8 mouse cellular contexts compared by ENCODE assay signal in genomic region chr10:76257719-76258390, GRCm38 (mm10). TPM values are rescaled to one million over a fixed set of nuclear protein-coding genes. Genes with fewer than 3 reads are reported as not detected.
DNase-seq lines count a peak whose midpoint lies in the region; ATAC-seq and TF ChIP-seq lines count a peak whose summit lies in the region.

No protein-coding gene starts in this region.

- peak overlapping the region; percentile 79 for H3K4me2 ChIP-seq in myocyte (ENCODE audit: low read depth)

- H3ac ChIP-seq in myocyte (ENCODE audit: control insufficient read depth, insufficient read length), result no peak overlapping the region

- H3K4me3 ChIP-seq in myocyte, result no peak overlapping the region

- ATAC-seq in CD4-positive, CD25-positive, alpha-beta regulatory T cell, adult 4 months, result no peak

- no peaks in the 10 kb centered on the region for H3K79me2 ChIP-seq in myocyte (ENCODE audit: control insufficient read depth, insufficient read depth)

- TF ChIP-seq POLR2A in myocyte (IDR thresholded peaks at IDR 0.05; ENCODE audit: insufficient read length, low read depth), result peak; percentile 32

- peak; percentile 34 for DNase-seq in ovary, postnatal 36 days (ENCODE audit: low spot score)
- no peak for DNase-seq in ovary, adult 18-20 months (ENCODE audit: low spot score)
- peak; percentile 51 for DNase-seq in gastrocnemius, postnatal 10 days
- peak; percentile 61 for DNase-seq in kidney, adult 9 months
- DNase-seq in frontal cortex, postnatal 36 days (ENCODE audit: low spot score in 2 of 2), result no peak
- no peak for DNase-seq in thymus, postnatal 4 days

- H3K36me3 ChIP-seq in myocyte (ENCODE audit: control insufficient read depth, insufficient read depth), result no peaks in the 10 kb centered on the region

- no peaks in the 10 kb centered on the region for H3K27me3 ChIP-seq in myocyte (ENCODE audit: control insufficient read depth, insufficient read depth, insufficient read length)

TF ChIP-seq in myocyte, 11 proteins besides CTCF, POLR2A, EP300 and RAD21:
- TF ChIP-seq E2F4 (IDR thresholded peaks at IDR 0.05; ENCODE audit: insufficient read depth), result no peak
- peak in 1 of 3 experiments; percentile 6 for TF ChIP-seq MYOG (IDR thresholded peaks at IDR 0.05; ENCODE audit: control insufficient read depth in 1 of 3, insufficient read depth in 1 of 3, insufficient read length in 2 of 3, low read depth in 2 of 3)
- TF ChIP-seq REST (IDR thresholded peaks at IDR 0.05; ENCODE audit: insufficient read depth, insufficient read length), result no peak
- no peak for TF ChIP-seq MAX (IDR thresholded peaks at IDR 0.05; ENCODE audit: low read depth)
- TF ChIP-seq POLR2AphosphoS2 (IDR thresholded peaks at IDR 0.05; ENCODE audit: insufficient read length, low read depth), result peak; percentile 12
- no peak for TF ChIP-seq TCF12 (IDR thresholded peaks at IDR 0.05; ENCODE audit: insufficient read depth, poor library complexity, severe bottlenecking)
- no peak for TF ChIP-seq TCF3 (IDR thresholded peaks at IDR 0.05; ENCODE audit: insufficient read length, low read depth)
- peak; percentile 62 for TF ChIP-seq USF1 (IDR thresholded peaks at IDR 0.05; ENCODE audit: low read depth)
- no peak for TF ChIP-seq CEBPB (IDR thresholded peaks at IDR 0.05; ENCODE audit: insufficient read depth, poor library complexity, severe bottlenecking)
- TF ChIP-seq MYOD1 (IDR thresholded peaks at IDR 0.05; ENCODE audit: control insufficient read depth in 1 of 3, insufficient read length in 2 of 3, low read depth in 2 of 3), result no peak
- TF ChIP-seq SRF (IDR thresholded peaks at IDR 0.05; ENCODE audit: control insufficient read depth, insufficient read length, low read depth), result no peak

RNA-seq across cellular contexts. Expression of gene S100b, which starts 4.2 kb away (rescaled TPM):
- 1 to 10 TPM; 7.9 to 9.7 TPM for total RNA-seq in gastrocnemius, postnatal 10 days (2021)
- 0.04 TPM for polyA plus RNA-seq in myocyte (2012; fragmentation: generic; extraction: Trizol)
- polyA plus RNA-seq in CD4-positive, CD25-positive, alpha-beta regulatory T cell, adult 4 months (2017; shearing (Covaris generic)), result not detected

RNA-seq across cellular contexts. Expression of gene Prmt2, which starts 20.2 kb away (rescaled TPM):
- 10 to 100 TPM in 1 of 2 experiments, 1 to 10 TPM in 1; 8.0 to 10.7 TPM for total RNA-seq in gastrocnemius, postnatal 10 days (2021)
- polyA plus RNA-seq in myocyte (2012; fragmentation: generic; extraction: Trizol), result 52.4 TPM
- 10 to 100 TPM; 32.8 to 45.9 TPM for polyA plus RNA-seq in CD4-positive, CD25-positive, alpha-beta regulatory T cell, adult 4 months (2017; shearing (Covaris generic))

Comparison
In these comparisons a context has a peak if more than half of its experiments do, and no peak if none do; other contexts are left out.
1. DNase-seq: peak in ovary, postnatal 36 days (single experiment), gastrocnemius, postnatal 10 days (single experiment) and kidney, adult 9 months (single experiment); none in ovary, adult 18-20 months (single experiment), frontal cortex, postnatal 36 days (0 of 2) and thymus, postnatal 4 days (single experiment).